Mouse (Mus musculus): ENCODE data around the gene Pisd.
"Not testable (repeated sequence)": the region's sequence is repeated elsewhere in the genome, so short reads cannot be mapped to it uniquely, and the experiment has no call there.

Gene Pisd

GRCm38 (mm10) chr5:32785313-32785915, at the start of gene Pisd:
Gene Pisd, minus strand, starts transcription at chr5:32785646.
- DNase-seq, result peak; percentile 94

- DNase-seq, result no peak
Observed at GRCm38 (mm10) chr5:32834497-32834896, 49.1 kb upstream of the Pisd start.

- no peak for DNase-seq
Observed at GRCm38 (mm10) chr5:32830054-32830453, 44.6 kb upstream of the Pisd start.

DNA sequence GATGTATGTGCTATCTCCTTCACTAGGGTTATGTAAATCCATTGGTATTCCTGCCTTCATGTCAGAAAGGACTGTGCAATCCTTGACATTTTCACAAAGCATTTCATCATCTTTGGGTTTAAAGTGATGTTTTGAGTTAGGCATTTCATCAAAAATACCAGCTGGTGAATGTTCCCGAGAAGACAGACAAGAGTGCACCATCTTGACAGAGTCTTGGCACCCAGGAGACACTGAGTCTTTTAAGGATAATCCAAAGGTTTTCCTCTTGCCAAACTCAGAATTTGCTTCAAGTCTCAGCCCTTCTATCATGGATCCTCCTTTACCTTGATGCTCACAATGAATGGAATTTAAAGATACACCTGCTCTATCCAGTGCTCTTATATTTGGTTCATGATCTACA, 43.3 kb upstream of the Pisd start:
- DNase-seq, result not testable (repeated sequence)

GRCm38 (mm10) chr5:32827009-32827408, 41.6 kb upstream of the Pisd start, which contains the start of gene Gm20671:
Gene Gm20671, minus strand, starts transcription at chr5:32827109.
- DNase-seq, result no peak

- DNase-seq, result no peak
Observed at GRCm38 (mm10) chr5:32820471-32820870, 35.0 kb upstream of the Pisd start.

DNA sequence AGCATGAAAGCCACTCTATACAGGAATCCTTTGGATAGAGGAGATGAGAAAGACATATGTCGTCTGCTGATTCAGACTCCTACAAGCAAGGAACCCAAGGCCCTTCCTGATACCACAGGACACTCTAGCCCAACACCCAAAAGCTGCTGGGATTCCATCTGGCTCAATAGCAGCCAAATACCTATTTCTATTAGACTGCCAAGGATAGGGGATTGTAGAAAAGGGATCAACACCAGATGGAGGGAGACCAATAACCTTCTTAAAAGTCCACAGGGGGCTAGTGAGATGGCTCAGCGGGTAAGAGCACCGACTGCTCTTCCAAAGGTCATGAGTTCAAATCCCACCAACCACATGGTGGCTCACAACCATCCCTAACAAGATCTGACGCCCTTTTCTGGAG, 29.9 kb upstream of the Pisd start:
- DNase-seq, result no peak

DNA sequence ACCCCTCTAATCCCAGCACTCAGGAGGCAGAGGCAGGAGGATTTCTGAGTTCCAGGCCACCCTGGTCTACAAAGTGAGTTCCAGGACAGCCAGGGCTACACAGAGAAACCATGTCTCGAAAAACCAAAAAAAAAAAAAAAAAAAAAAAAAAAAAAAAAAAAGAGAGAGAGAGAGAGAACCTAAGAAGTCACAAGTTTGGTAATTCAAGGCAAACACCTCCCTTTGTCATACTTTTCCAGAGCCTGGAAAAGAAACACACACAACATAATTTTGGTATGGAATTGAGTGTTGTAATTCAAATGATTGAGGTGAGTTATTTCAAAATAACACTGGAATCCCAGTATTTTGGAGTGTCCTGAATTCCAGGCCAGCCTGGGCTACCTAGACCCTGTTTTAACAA, 1.0 kb upstream of the Pisd start:
- DNase-seq, result not testable (repeated sequence)

- no peak for DNase-seq
Observed at GRCm38 (mm10) chr5:32784726-32785125, 720 bp downstream of the Pisd start.

DNA sequence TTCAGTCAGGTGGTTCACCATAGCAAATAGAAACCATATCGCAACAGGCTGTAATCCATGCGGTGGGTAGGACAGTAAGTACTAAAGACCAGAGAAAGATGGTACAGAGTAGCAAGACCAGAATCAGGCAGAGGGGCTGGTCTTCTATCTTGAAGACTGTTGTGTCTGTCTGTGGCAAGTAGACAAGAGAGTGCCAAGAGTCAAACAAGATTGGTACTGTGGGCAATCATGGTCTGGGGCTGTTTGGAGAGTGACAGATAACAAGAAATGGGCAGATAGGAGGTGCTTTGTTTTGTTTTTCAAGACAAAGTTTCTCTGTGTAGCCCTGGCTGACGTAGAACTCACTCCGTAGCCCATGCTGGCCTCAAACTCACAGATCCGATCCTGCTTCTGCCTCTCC, 3.9 kb downstream of the Pisd start:
- DNase-seq, result no peak

DNA sequence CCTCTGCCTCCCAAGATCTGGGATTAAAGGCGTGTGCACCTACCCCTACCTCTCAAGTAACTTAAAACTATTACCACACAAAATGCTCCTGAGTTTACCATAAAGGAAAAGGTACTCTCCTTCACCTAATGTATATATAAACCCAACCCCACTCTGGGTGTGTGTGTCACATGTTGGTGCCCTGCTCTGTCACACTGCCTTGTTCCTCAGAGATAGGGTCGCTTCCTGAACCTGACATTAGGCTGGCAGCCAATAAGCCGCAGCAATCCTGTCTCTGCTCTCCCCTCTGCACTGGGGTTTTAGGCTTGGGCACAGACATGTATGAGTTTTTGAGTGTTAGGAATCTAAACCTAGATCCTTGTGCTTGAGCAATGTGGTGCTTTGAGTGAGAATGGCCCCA, 7.3 kb downstream of the Pisd start:
- DNase-seq, result no peak

DNA sequence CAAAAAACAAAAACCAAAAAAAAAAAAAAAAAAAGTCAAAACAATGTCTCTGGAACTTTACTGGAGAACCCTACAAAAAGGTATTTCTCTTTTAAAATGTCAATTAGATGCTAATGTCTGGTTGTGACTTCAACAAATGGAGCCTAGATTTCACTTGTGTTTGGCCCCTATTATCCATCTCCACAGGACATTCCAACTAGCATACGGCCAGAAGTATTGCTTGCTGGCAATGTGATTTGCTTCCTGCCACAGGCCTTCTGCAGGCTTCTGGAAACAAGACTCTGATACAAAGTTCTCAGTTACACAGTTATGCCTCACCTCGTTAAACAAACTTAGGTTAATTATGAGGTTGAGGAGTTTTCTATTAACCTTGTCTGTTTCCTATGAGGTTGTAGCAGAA, 13.1 kb downstream of the Pisd start:
- DNase-seq, result no peak

GRCm38 (mm10) chr5:32767636-32768373, 17.6 kb downstream of the Pisd start:
- DNase-seq, result no peak

GRCm38 (mm10) chr5:32767004-32767403, 18.4 kb downstream of the Pisd start:
- DNase-seq, result no peak

GRCm38 (mm10) chr5:32761566-32762140, 23.8 kb downstream of the Pisd start:
- no peak for DNase-seq

DNA sequence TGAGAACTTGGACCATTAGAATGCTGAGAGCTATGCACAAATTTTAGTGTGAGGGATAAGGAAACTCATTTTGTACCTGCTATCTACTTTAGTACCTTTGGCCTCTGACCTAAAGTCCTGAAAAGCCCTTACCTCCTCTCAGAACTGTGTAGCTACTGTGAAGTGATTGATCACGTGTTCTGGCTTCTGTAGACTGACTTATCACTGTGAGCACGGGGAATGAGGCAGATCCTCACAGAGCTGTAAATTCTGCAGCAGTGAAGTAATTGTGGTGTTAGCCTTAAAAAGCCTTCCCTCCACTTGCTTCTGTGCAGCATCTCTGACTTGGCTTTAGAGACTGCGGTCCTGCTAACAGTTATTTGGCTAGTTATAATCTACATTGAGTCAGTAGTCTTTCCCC, 24.7 kb downstream of the Pisd start:
- DNase-seq, result no peak

DNA sequence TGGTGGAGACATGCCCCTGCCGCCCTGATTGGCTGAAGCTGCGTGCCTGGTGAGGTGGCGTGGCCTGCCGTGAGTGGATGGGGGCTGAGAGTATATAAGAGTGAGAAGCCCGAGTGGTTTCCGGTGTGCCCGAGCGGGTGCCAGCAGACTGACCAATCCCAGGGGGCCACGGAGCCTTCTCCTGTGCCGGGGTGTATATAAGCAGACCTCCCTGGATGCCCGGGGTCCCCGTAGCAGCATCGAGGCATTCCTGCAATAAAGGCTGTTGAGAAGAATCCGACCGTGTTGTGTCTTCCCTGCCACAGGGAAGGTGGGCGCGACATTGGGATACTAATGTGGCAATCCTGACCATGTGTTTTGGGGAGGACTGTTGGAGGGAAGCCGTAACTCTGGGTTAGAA, 25.1 kb downstream of the Pisd start:
- DNase-seq, result not testable (repeated sequence)

GRCm38 (mm10) chr5:32759662-32760061, 25.8 kb downstream of the Pisd start:
- DNase-seq, result no peak

- no peak for DNase-seq
Observed at GRCm38 (mm10) chr5:32756141-32756540, 29.3 kb downstream of the Pisd start.

GRCm38 (mm10) chr5:32751736-32752135, 33.7 kb downstream of the Pisd start:
- DNase-seq, result no peak

DNA sequence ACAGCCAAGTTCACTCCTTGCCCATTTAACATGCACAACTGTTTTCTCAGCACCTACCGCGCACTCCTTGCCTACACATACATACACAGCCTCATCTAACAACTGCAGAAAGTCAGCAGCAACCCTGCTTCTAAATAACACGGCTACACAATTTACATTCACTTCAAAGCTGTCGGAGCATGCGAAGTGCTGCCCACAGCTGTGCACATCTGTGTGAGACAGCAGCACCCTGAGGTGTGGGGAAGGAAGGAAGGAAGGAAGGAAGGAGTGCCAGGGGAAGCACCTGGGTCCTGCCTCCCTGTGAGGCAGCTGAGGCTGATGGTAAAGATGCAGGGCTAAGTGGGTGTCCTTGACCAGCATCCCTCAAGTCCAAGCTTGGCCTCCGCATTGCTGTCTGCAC, 36.5 kb downstream of the Pisd start:
- no peak for DNase-seq

GRCm38 (mm10) chr5:32747650-32748375, 37.6 kb downstream of the Pisd start:
- DNase-seq, result peak; percentile 46
